Mouse (Mus musculus): Measurements from ENCODE around the gene Ppp2r1b.

Gene Ppp2r1b

DNA sequence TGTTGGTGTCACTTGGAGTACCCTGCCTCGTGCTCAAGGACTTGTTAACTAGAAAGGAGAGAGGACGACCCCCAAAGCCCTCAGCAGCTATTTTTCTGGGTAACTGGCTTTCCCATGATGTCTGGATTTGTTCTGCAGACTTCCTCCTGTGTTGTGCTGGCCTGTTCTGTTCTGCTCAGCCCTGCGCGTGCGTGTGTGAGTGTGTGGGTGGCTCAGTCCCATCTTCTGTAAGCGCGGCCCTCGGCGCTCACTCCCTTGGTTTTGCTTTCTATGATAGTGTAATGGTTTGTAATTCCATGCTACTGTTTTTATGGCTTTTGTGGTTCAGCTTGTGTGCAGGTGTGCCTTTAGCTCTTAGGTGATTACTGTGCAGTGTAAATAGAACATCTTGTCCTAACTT is 28.1 kb downstream of the Ppp2r1b start:
- no peak for DNase-seq

GRCm38 (mm10) chr9:50874031-50874430 is 28.9 kb downstream of the Ppp2r1b start:
- no peak for DNase-seq

DNA sequence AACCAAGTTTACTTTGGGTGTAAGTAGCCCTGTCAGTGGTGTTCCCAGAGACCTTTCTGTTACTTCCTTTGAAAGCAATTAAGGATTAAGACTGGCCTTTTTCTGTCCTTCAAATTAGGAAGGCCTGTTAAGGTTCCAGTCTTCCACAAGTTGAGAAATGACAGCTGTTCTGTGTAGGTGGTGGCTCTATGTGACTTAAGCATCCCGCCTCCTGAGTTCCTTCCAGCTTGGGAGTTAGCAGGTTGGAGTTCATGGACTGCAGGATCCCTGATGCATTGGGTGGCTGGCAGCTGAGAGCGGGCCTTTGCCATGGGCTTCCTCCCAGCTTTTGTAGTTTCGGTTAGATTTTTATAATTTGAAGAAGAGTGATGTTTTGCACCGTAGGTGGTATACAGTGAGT is 30.4 kb downstream of the Ppp2r1b start:
- no peak for DNase-seq

DNA sequence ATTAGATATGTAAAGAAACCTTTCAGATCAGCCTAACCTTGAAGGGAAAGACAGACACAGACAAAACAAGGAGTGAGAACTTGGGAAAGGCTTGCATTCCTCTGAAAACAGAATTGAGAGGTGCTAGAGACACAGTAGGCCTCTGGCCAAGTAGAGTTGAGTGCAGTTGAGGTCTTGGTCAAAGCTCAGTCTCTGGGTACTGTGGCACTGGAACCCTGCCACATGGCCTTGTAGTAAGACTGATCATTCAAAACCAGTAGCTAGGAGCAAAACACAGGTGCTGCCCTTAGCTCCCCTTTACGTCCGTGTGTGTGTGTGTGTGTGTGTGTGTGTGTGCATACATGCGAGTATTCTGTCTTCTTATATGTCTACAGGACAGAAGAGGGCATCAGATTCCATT is 31.2 kb downstream of the Ppp2r1b start:
- no peak for DNase-seq

DNA sequence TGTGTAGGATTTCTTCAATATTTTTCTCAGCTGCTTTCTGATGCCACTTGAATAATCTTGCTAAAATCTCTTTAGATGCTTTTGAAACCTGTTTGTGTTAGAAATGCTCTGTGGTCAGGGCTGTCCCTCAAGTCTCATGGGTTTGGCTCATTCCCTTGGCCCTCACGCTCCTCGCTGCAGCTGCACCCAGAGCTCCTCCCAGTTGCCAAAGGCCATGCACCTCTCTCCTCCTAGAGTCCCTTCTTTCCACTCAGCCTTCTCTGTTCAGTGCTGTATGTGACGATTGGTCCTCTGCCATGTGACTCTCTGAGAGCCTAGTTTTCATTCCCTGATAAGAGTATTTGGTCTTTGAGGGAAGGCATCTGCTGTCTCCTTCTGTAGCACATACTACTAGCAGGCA is 32.3 kb downstream of the Ppp2r1b start:
- DNase-seq, result no peak

DNA sequence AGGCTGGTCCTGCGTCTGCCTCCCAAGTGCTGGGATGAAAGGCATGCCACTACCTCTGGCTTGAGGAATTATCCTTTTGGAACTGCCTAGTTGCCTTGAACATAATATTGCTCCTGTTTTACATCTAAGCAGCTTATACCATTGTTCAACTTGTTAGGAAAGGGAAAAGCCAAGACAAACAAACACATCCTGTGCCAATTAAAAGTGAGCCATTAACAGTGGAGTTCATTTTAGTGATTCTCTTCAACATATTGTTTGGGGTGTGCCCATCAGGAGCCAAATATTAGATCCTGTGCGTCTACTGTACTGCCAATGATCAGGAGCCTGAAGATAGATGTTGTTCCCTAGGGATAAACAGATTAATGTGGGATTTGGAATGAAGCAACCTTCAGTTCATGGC is 37.1 kb downstream of the Ppp2r1b start:
- DNase-seq, result no peak

DNA sequence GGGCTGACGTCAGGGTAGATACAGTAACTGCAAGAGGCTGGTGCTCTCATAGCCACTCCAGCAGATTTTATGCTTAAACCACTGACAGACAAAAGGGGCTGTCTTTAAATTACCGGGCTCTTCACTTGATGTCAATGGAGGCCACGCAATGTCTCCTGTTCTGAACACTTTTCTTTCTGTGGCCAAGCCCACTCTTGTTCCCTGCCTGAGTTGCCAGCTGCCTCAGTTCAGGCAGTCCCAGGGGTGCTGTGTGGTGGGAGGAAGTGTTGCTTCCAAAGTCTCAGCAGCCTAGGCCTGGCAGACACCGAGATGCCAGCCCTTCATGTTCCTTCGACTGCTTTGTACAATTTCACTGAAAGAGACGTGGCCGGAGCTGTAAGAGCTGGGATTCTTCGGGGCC is 39.0 kb downstream of the Ppp2r1b start:
- no peak for DNase-seq

DNA sequence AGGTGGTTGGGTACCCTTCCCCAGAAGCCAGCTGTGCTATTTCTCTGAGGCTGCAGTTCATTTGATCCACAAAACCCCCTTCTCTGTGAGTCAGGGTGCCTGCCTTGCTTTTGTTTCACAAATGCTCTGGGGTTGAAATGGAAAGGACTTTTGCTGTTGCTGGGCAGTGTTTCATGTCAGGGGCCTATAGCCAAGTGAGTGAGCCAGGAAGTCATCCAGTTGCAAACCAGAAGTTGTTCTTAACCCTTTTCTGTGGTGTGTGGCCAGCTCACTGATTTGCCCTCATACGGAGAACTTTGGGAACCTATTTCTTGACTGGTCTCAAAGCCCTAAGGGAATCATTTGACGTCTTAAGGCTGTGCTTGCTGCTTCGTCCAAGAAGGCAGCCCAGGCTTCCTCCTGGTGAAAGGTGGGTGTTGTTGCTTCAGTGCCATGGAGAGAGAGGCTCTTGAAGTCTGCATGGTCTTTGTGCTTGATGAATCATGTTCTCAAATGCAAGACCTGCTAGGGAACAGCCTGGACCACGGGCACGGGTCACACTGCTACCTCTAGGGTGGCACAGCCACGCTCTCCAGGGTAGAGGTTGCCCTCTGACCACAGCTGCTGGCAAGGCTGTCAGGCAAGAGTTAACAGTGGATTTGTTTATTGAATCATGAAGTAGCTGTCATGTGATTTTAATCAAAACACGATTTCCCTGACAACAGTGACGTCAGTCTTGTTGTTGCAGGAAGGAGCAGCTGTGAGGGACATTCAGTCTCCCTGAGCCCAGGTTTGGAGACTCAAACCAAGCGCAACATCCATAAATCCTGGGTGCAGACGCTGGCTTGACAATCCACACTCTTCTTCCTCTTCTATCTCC is 39.9 kb downstream of the Ppp2r1b start:
- DNase-seq, result no peak

- no peak for DNase-seq
These were observed 40.5 kb downstream of the Ppp2r1b start for GRCm38 (mm10) chr9:50885600-50885987.

- DNase-seq, result no peak
These were observed 41.8 kb downstream of the Ppp2r1b start for GRCm38 (mm10) chr9:50886870-50887269.

GRCm38 (mm10) chr9:50887351-50887750 is 42.2 kb downstream of the Ppp2r1b start:
- no peak for DNase-seq

DNA sequence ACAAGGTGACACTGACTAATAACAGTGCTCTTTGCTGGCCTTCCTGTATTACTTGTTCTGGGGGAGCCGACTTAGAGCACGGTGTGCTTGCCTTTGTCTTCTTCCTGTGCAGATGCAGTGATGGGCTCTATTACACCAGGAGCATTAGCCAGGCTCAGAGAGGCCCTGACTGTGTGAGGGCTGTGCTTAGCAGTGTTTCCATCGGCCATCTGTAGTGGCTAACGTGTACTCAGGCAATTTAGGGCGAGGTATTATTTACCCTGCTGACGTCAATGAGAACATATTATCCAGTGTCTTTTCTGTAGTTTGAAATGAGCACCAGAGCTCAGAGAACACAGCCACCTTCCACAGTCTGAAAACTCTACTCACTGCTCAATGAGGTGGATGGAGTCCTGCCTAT is 44.1 kb downstream of the Ppp2r1b start:
- DNase-seq, result no peak

DNA sequence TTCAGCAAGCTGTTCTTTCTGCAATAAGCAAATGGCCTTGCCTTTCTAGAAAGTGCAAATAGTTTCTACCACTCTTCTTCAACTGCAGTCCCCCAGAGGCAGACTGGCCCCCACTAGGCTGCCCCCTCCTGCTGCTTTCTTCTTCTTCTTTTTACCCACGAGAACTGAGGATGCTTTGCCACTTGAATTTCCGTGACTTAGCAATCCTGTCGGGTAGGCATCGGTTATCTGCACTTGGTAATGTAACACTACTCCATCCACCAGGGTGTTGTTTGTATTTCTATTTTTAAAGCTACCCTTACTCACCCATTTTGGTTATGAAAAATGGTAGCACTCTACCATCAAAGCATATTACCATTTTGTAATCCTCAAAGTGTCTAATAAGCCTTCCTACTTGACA is 44.9 kb downstream of the Ppp2r1b start:
- no peak for DNase-seq

DNA sequence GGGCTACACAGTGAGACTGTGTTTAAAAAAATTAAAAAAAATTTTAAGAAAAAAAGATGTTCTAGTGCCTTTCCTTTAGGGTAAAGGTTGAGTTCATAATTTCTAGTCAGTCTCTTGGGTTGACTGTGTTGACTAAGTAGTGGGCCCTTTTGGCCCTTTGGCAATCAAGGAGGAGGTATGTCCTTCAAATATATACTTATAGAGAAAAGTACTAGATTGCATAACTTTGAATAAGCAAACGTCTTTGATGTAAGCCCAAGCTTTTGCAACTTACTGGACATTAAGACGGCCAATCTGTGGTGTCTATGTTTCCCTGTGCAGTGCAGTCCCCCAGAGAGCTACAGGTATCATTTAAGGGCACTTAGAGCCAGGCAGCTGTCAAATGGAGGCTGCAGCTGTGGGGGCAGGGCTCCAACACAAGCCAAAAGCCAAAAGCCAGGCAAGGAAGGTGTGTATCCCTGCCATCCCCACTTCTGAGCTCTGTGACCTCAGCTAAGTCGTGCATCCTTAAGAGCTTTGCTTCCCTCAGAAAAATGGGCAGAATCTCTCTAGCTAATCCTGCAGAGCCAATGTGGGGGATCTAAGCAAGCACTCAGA is 45.5 kb downstream of the Ppp2r1b start:
- DNase-seq, result no peak

GRCm38 (mm10) chr9:50893665-50894064 is 48.6 kb downstream of the Ppp2r1b start:
- DNase-seq, result no peak

DNA sequence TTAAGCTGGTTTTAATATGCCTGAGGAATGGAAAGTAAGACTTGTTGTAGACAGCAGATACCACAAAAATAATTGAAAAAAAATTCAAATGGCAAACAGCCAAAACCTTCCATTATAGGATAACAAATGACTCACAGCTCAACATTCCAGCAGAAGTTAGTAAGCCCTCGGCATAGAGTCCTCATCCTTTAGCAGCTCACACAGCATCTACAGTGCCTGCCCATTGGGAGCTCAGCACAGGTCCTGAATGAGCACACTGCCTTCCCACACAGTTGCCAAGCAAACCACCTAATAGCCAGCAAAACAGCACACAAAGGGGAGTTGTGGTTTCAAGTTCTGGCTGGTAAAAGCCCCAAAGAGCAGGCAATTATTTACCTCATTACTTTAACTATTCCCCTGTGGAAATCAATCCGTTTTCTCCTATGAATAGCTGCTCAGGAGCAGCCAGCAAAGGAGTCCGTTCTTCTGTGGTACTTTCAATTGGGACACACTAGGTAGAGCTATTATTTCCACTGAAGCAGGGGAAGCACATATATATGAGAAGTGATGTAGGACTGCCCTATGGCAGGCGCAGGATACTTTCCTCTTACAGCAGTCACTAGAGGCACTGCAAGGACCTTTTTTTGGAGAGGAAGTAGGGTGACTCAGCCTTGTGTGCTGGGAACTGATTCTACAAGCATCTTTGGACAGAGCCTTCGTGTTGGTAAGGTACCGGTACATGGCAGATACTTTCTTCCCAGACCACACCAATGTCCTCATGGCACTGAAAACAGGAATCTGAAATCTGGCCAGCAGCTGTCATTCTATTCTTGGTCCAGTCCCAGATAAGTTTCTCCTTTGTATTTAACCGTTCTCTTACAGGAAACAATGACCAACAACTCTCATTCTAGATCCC is 55.2 kb downstream of the Ppp2r1b start:
- DNase-seq, result no peak

GRCm38 (mm10) chr9:50904196-50904847 is 59.2 kb downstream of the Ppp2r1b start:
- DNase-seq, result peak; percentile 22

DNA sequence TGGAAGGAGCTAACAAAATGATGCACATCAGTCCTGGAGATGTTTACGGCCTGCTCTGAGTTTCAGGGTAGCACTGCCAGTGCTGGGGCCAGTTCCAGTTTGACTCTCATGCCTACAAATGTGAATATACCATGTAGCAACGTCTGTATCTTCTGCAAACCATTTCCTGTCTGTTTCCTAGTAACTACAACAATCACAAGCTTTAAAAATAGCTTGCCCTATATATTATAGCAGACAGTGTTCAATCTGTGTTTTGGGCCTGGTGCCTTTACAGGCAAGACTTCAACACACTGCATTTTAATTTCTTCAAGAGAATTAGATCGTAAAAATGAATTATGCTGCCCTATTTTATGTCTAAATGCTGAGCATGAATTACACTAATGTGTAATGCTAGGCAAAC is 60.2 kb downstream of the Ppp2r1b start:
- no peak for DNase-seq

DNA sequence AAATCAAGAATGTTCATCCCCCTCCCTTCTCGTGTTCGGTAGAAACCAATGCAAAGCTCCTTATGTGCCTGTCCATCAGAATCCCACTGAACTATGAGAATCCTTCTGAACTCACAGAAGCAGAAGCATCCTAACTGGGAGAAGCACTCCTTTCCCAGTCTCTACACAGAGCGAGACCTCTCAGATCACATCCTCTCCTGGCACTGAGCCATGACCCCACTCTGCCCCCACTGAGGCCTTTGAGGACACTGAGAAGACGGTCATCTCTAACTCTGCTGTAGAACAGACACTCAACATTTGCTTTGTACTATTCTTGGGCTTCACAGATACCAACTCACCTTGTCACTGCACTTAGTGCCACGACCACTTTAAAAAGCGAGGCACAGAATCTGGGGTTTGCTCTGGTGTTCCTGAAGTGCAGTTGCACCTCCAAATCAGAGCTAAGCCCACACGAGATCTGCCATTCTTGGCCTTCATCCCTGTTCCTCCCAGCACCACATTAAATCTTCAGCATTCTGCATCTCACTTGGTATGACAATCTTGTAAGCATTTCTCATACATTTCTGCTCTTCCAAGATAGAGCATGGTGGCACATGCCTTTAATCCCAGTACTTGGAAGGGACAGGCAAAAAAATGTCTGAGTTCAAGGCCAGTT is 66.9 kb downstream of the Ppp2r1b start:
- no peak for DNase-seq

DNA sequence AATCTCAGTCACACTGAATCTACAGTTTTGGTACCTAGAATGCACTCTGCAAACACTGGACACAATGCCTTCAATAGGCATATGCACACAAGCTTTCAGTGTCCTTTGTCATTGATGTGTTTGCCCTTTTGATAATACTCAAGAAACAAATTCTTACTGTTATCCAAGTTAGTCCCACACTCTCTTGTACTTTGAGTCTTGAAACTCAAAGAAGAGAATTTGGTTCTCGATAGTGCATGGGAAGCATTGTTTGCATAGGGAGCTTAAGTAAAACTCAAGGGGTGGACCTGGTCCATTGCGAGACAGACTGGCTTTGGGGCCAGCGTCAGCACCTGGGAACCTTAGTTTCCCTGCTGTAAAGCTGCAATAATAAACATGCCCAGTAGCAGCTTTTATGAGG is 73.0 kb downstream of the Ppp2r1b start:
- DNase-seq, result no peak

DNA sequence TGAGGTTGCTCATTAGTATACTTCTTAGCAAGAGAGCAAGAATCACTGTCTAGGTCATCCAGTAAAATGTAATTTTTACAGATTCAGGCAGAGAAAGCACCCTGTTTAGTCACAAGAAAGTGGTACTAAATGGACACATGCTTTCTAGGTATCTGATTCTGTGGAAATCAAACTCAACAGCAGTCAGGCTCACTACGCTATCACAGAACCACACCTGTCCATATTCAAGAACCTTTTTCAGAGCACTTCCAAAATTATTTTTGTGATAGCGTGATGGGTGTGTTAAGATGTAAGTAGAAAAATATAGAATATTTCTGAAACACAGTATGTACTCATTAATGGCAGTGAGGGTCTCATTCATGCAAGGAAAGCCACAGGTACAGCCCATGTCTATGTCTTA is 74.5 kb downstream of the Ppp2r1b start:
- DNase-seq, result no peak

Data from thymus, postnatal 4 days (tissue).